Mouse (Mus musculus): ENCODE data around the gene Phf11d. TPM values are rescaled to one million over a fixed set of nuclear protein-coding genes. Genes with fewer than 3 reads are reported as not detected.
A peak's percentile ranks its signal among the peaks of the same experiment; 100 is the strongest.
"Not testable (repeated sequence)": the region's sequence is repeated elsewhere in the genome, so short reads cannot be mapped to it uniquely, and the experiment has no call there.

Phf11d gene
- polyA plus RNA-seq (2014; fragmentation: Nextera tagmentation; extraction: Ambion mirVana), result 2.3 and 2.8 TPM in 2 replicates

DNA sequence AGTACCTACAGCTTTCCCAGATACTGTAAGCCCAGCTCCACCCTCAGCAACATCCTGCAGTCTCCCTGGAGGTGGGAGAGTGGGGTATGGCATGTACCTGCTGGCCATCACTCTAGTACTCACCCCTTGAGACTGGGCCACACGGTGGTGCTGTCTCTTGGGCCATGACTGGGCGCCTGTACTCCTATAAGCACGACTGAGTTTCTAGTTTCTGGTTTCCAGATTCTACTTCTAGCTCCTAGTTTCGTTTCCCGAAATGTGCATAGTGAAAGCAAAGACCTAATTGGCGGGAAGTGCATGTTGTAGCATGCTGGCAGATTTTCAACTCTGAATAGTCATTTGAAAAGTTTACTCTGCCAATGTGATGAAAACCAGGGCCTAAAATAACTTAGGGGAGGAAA, at the start of gene Phf11d:
TSS of gene Phf11d (minus strand) at position 227 of the 401 bp plus-strand sequence.
- no peaks in the 10 kb centered on the region for H3K36me3 ChIP-seq (ENCODE audit: control insufficient read depth, insufficient read depth, low read length)
- H3K27ac ChIP-seq (ENCODE audit: low read length), result peak within 1 kb of the TSS; percentile 52; the same call in 1 of the 2 replicates
- H3K4me2 ChIP-seq (replicated peaks; ENCODE audit: low read depth, low read length), result 0 out of 2 replicates have a peak within 1 kb of the TSS, but pooled peaks have one; percentile 16
- H3K9me3 ChIP-seq (ENCODE audit: control insufficient read depth, low read depth, low read length), result no peaks in the 10 kb centered on the region
- WGBS, result 50% methylated on average over 6 of the region's 6 CpGs
- ATAC-seq (ENCODE audit: insufficient number of reproducible peaks, insufficient read depth, low FRiP score, low read depth), result peak; percentile 46; the same call in 1 of the 2 replicates
- H3K27me3 ChIP-seq (ENCODE audit: control insufficient read depth, insufficient read depth, low read length), result no peaks in the 10 kb centered on the region
- H3K4me3 ChIP-seq (ENCODE audit: low read depth, low read length), result no peak within 1 kb of the TSS
- H3K4me1 ChIP-seq (ENCODE audit: control insufficient read depth, insufficient read depth, low read length), result no peaks in the 10 kb centered on the region
- H3K9ac ChIP-seq (replicated peaks; ENCODE audit: low read depth, low read length), result no peak within 1 kb of the TSS

DNA sequence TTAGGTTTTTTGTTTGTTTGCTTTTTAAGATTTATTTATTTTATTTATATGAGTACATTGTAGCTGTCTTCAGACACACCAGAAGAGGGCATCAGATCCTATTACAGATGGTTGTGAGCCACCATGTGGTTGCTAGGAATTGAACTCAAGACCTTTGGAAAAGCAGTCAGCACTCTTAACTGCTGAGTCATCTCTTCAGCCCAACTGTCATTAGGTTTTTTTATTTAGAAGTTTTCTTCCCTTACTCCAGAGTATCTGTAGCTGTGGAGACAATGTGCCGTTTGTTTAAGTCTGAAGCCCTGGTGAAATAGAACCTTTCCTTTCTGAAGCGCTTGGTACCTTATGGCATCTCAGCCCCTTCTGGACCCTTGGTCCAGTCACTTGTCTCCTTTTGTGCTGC, 49.7 kb upstream of the Phf11d start:
- not testable (repeated sequence) for H3K27me3 ChIP-seq (ENCODE audit: control insufficient read depth, insufficient read depth, low read length); H3K9ac ChIP-seq (replicated peaks; ENCODE audit: low read depth, low read length); H3K4me1 ChIP-seq (ENCODE audit: control insufficient read depth, insufficient read depth, low read length); H3K27ac ChIP-seq (ENCODE audit: low read length); H3K4me2 ChIP-seq (replicated peaks; ENCODE audit: low read depth, low read length); H3K4me3 ChIP-seq (ENCODE audit: low read depth, low read length); H3K36me3 ChIP-seq (ENCODE audit: control insufficient read depth, insufficient read depth, low read length); H3K9me3 ChIP-seq (ENCODE audit: control insufficient read depth, low read depth, low read length); ATAC-seq (ENCODE audit: insufficient number of reproducible peaks, insufficient read depth, low FRiP score, low read depth)
- 98% methylated on average over 2 of the region's 2 CpGs for WGBS

DNA sequence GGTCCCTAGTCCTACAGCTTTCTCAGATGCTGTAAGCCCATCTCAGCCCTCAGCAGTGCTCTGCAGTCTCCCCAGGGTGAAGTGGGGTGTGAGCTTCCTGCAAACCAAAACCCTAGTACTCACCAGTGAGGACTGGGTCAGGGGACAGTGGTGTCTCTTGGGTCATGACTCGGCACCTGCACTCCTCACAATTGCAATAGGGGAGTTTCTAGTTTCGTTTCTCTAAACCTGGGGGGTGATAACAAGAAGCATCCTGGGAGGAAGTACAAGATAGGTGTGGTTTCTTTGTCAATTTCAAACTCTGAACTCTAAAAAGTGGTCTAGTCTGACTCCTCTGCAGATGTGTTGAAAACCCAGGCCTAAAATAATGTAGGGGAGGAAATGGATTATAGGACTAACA, 31.7 kb upstream of the Phf11d start:
- WGBS, result 88% methylated on average over 2 of the region's 2 CpGs
- H3K9me3 ChIP-seq (ENCODE audit: control insufficient read depth, low read depth, low read length), result no peaks in the 10 kb centered on the region
- no peak overlapping the region for H3K9ac ChIP-seq (replicated peaks; ENCODE audit: low read depth, low read length)
- no peaks in the 10 kb centered on the region for H3K4me1 ChIP-seq (ENCODE audit: control insufficient read depth, insufficient read depth, low read length)
- H3K27ac ChIP-seq (ENCODE audit: low read length), result no peak overlapping the region
- no peaks in the 10 kb centered on the region for H3K27me3 ChIP-seq (ENCODE audit: control insufficient read depth, insufficient read depth, low read length)
- no peaks in the 10 kb centered on the region for H3K36me3 ChIP-seq (ENCODE audit: control insufficient read depth, insufficient read depth, low read length)
- H3K4me3 ChIP-seq (ENCODE audit: low read depth, low read length), result no peak overlapping the region
- no peak for ATAC-seq (ENCODE audit: insufficient number of reproducible peaks, insufficient read depth, low FRiP score, low read depth)
- H3K4me2 ChIP-seq (replicated peaks; ENCODE audit: low read depth, low read length), result no peak overlapping the region

DNA sequence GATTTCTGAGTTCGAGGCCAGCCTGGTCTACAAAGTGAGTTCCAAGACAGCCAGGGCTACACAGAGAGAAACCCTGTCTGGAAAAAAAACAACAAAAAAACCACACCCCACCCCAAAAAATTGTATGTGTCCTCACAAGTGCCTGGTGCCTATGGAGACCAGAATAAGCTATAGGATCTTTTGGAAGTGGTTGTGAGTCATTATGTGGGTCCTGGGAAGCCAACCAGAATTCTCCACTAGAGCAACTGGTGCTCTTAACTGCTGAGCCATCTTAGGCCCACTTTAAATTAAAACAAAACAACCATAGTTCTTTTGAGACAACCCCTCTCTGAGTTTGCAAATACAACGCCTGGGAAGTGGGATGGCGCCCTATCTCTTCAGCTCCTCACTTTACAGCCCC, 30.0 kb upstream of the Phf11d start, which contains the start of gene Phf11c:
TSS of gene Phf11c (minus strand) at position 101 of the 400 bp plus-strand sequence.
- ATAC-seq (ENCODE audit: insufficient number of reproducible peaks, insufficient read depth, low FRiP score, low read depth), result no peak
- Histone ChIP-seq H3K27ac (ENCODE audit: low read length) (no peak within 1 kb of the TSS), H3K4me3 (ENCODE audit: low read depth, low read length) (no peak within 1 kb of the TSS), H3K36me3 (ENCODE audit: control insufficient read depth, insufficient read depth, low read length) (no peaks in the 10 kb centered on the region), H3K27me3 (ENCODE audit: control insufficient read depth, insufficient read depth, low read length) (no peaks in the 10 kb centered on the region), H3K4me2 (replicated peaks; ENCODE audit: low read depth, low read length) (no peak within 1 kb of the TSS), H3K9ac (replicated peaks; ENCODE audit: low read depth, low read length) (no peak within 1 kb of the TSS), H3K9me3 (ENCODE audit: control insufficient read depth, low read depth, low read length) (no peaks in the 10 kb centered on the region), H3K4me1 (ENCODE audit: control insufficient read depth, insufficient read depth, low read length) (no peaks in the 10 kb centered on the region)
- 90% methylated on average over 3 of the region's 3 CpGs for WGBS

DNA sequence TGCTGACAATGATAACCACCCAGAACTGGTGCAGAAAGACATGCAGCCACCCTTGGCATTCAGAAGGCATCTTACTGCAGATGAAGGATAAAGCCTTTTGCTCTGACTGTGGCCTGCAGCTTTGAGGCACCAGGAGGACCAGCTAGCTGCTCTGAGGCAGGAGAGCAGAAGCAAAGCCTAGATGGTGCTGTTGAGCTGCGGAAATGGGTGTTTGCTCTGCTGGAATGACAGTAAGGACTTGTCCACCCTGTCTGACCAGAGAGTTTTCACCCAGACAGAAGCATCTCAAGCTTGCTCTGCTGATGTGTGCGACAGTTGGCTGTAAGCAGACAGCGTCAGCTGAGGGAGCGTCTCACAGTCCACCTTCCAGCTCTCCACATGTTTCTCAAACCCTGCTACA, 24.9 kb upstream of the Phf11d start:
- not testable (repeated sequence) for ATAC-seq (ENCODE audit: insufficient number of reproducible peaks, insufficient read depth, low FRiP score, low read depth); H3K9me3 ChIP-seq (ENCODE audit: control insufficient read depth, low read depth, low read length); H3K4me2 ChIP-seq (replicated peaks; ENCODE audit: low read depth, low read length); H3K4me3 ChIP-seq (ENCODE audit: low read depth, low read length); H3K9ac ChIP-seq (replicated peaks; ENCODE audit: low read depth, low read length); H3K27ac ChIP-seq (ENCODE audit: low read length); H3K36me3 ChIP-seq (ENCODE audit: control insufficient read depth, insufficient read depth, low read length); H3K27me3 ChIP-seq (ENCODE audit: control insufficient read depth, insufficient read depth, low read length); H3K4me1 ChIP-seq (ENCODE audit: control insufficient read depth, insufficient read depth, low read length)
- 53% methylated on average over 4 of the region's 4 CpGs for WGBS

DNA sequence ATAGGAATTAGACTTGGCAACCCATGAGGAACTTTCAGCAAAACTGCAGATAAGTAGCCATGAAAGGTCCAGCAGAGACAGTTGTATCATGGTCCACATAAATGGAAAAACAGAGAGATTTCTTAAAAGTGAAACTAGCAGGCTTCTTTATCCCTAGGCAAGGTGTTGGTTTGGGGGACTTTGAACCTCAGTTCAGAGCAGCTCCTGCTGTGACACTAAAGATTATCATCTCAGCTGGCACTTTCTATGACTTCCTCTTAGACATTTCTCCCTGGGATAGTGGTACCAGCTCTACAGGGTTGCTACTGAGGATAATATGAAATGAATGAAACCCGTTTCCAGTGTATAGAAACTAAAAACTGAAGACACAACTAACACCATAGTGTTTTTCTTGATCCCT, 24.3 kb upstream of the Phf11d start:
- Histone ChIP-seq H3K36me3 (ENCODE audit: control insufficient read depth, insufficient read depth, low read length) (no peaks in the 10 kb centered on the region), H3K27ac (ENCODE audit: low read length) (no peak overlapping the region)
- 88% methylated on average over 1 of the region's 1 CpGs for WGBS

DNA sequence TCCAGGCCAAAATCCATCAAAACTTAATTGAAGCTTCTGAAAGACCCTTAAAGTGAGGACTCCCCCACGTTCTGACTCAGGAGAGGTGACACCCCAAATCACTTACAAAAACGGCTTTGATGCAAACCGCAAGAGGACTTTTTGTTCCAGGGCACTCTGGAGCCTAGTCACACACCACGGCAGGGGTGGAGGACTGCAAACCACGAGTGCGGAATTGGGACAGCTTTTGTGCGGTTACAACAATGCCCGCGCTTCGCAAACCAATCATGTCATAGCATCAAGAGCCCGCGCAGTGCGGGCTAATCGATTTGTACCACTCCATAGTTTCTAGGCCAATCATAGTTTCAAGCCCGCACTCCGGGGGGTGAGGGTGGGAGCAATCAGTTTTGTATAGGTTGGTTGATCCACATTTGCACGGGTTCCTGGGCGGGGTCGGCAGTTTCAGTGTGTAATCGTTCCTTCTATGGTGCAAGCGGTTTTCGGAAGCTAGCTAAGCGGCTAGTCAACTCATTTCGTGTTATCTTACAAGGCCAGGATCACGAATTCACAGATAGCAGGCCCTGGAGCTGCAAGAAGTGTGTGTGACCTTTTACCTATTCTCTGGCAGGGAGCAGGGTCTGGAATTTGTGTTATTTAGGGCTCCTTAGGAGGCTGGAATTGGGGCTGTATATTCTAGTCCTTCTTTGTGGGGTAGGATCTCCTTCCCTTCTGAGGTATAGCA, 5.2 kb upstream of the Phf11d start:
- H3K4me3 ChIP-seq (ENCODE audit: low read depth, low read length), result no peak overlapping the region
- no peaks in the 10 kb centered on the region for H3K27me3 ChIP-seq (ENCODE audit: control insufficient read depth, insufficient read depth, low read length)
- no peak for ATAC-seq (ENCODE audit: insufficient number of reproducible peaks, insufficient read depth, low FRiP score, low read depth)
- H3K27ac ChIP-seq (ENCODE audit: low read length), result no peak overlapping the region
- WGBS, result 91% methylated on average over 25 of the region's 25 CpGs
- no peak overlapping the region for H3K4me2 ChIP-seq (replicated peaks; ENCODE audit: low read depth, low read length)
- H3K9me3 ChIP-seq (ENCODE audit: control insufficient read depth, low read depth, low read length), result peaks cover 3% of the 10 kb centered on the region; the same call in 1 of the 2 replicates
- H3K36me3 ChIP-seq (ENCODE audit: control insufficient read depth, insufficient read depth, low read length), result no peaks in the 10 kb centered on the region
- H3K4me1 ChIP-seq (ENCODE audit: control insufficient read depth, insufficient read depth, low read length), result no peaks in the 10 kb centered on the region
- no peak overlapping the region for H3K9ac ChIP-seq (replicated peaks; ENCODE audit: low read depth, low read length)

More for the DNA sequence above, 24.3 kb upstream of the Phf11d start:
- Histone ChIP-seq H3K4me2 (replicated peaks; ENCODE audit: low read depth, low read length) (no peak overlapping the region), H3K9ac (replicated peaks; ENCODE audit: low read depth, low read length) (no peak overlapping the region), H3K4me1 (ENCODE audit: control insufficient read depth, insufficient read depth, low read length) (no peaks in the 10 kb centered on the region), H3K9me3 (ENCODE audit: control insufficient read depth, low read depth, low read length) (no peaks in the 10 kb centered on the region), H3K27me3 (ENCODE audit: control insufficient read depth, insufficient read depth, low read length) (no peaks in the 10 kb centered on the region), H3K4me3 (ENCODE audit: low read depth, low read length) (no peak overlapping the region)
- ATAC-seq (ENCODE audit: insufficient number of reproducible peaks, insufficient read depth, low FRiP score, low read depth), result no peak

DNA sequence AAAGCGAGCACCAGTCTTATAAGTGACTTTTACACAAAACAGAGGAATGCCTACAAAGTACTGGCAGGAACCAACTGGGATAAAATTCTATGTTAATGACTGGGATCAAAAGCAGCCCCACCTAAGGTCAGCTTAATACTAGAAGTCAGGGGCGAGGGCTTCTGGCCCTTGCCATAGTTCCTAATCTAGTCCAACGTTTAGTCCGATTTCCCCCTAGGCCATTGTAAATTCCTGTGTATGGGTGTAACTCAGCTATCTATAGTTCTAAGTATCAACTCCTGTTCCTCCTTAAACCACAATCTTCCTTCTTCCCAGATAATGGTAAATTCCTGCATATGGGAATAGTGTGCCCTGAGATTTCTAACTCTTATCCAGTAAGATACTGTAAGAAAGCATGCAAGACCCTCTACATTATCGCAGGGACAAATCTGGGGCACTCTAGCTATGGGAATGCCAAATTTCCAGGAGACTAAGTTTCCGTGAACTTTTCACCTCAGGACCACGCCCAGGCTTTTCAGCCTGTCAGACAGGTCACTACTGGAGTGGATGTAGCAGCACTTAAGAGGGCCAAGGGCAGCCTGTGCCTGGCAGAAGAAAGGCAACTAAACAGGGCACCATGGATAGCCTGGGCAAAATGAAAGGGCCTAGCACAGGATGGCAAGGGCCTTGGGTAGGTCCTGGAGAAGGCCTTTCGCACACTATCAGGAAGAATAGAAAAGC, 1.3 kb upstream of the Phf11d start:
- no peak overlapping the region for H3K27ac ChIP-seq (ENCODE audit: low read length)
- no peaks in the 10 kb centered on the region for H3K36me3 ChIP-seq (ENCODE audit: control insufficient read depth, insufficient read depth, low read length)
- no peaks in the 10 kb centered on the region for H3K4me1 ChIP-seq (ENCODE audit: control insufficient read depth, insufficient read depth, low read length)
- 70% methylated on average over 8 of the region's 8 CpGs for WGBS
- H3K9ac ChIP-seq (replicated peaks; ENCODE audit: low read depth, low read length), result no peak overlapping the region
- ATAC-seq (ENCODE audit: insufficient number of reproducible peaks, insufficient read depth, low FRiP score, low read depth), result no peak
- H3K9me3 ChIP-seq (ENCODE audit: control insufficient read depth, low read depth, low read length), result peaks cover 3% of the 10 kb centered on the region; the same call in 1 of the 2 replicates
- H3K4me3 ChIP-seq (ENCODE audit: low read depth, low read length), result no peak overlapping the region
- no peak overlapping the region for H3K4me2 ChIP-seq (replicated peaks; ENCODE audit: low read depth, low read length)
- H3K27me3 ChIP-seq (ENCODE audit: control insufficient read depth, insufficient read depth, low read length), result no peaks in the 10 kb centered on the region

Measured in stomach, embryonic 14.5 days (tissue).